Mouse (Mus musculus): ENCODE data around the gene Cuedc2.

Cuedc2 gene

GRCm38 (mm10) chr19:46306751-46307289 is 31.7 kb downstream of the Cuedc2 start:
- 93% methylated on average over 9 of the region's 9 CpGs for WGBS

- 71% methylated on average over 5 of the region's 5 CpGs for WGBS
Measured at GRCm38 (mm10) chr19:46306268-46306610, 32.3 kb downstream of the Cuedc2 start.

- 3% methylated on average over 42 of the region's 43 CpGs for WGBS
Measured at GRCm38 (mm10) chr19:46305432-46306267, 32.9 kb downstream of the Cuedc2 start.

- under 1% methylated on average over 34 of the region's 34 CpGs for WGBS
Measured at GRCm38 (mm10) chr19:46304908-46305333, 33.6 kb downstream of the Cuedc2 start.

GRCm38 (mm10) chr19:46304216-46304841 is 34.2 kb downstream of the Cuedc2 start, which contains the start of gene Nfkb2:
Nfkb2 (plus strand) TSS chr19:46304320.
- WGBS = under 1% methylated on average over 39 of the region's 39 CpGs

GRCm38 (mm10) chr19:46303251-46304215 is 35.0 kb downstream of the Cuedc2 start:
- WGBS = 62% methylated on average over 18 of the region's 18 CpGs

- 96% methylated on average over 4 of the region's 4 CpGs for WGBS
Measured at GRCm38 (mm10) chr19:46302551-46302950, 36.0 kb downstream of the Cuedc2 start.

GRCm38 (mm10) chr19:46300294-46301045 is 38.0 kb downstream of the Cuedc2 start:
- 49% methylated on average over 8 of the region's 8 CpGs for WGBS

GRCm38 (mm10) chr19:46296938-46297337 is 41.6 kb downstream of the Cuedc2 start:
- WGBS = 81% methylated on average over 4 of the region's 4 CpGs

- WGBS = 65% methylated on average over 12 of the region's 12 CpGs
Measured at GRCm38 (mm10) chr19:46290535-46291105, 47.9 kb downstream of the Cuedc2 start.

GRCm38 (mm10) chr19:46287566-46287965 is 50.9 kb downstream of the Cuedc2 start:
- WGBS = 94% methylated on average over 3 of the region's 3 CpGs

GRCm38 (mm10) chr19:46286926-46287325 is 51.6 kb downstream of the Cuedc2 start:
- WGBS = 84% methylated on average over 3 of the region's 3 CpGs

- WGBS = 71% methylated on average over 6 of the region's 6 CpGs
Measured at GRCm38 (mm10) chr19:46286047-46286446, 52.5 kb downstream of the Cuedc2 start.

GRCm38 (mm10) chr19:46285631-46286030 is 52.9 kb downstream of the Cuedc2 start:
- WGBS = 93% methylated on average over 7 of the region's 7 CpGs

GRCm38 (mm10) chr19:46284686-46285085 is 53.8 kb downstream of the Cuedc2 start:
- 93% methylated on average over 4 of the region's 4 CpGs for WGBS

GRCm38 (mm10) chr19:46282081-46282849 is 56.2 kb downstream of the Cuedc2 start:
- WGBS = 94% methylated on average over 11 of the region's 11 CpGs
